Mouse (Mus musculus): ENCODE results near the gene Pex16. TPM values are rescaled to one million over a fixed set of nuclear protein-coding genes. Genes with fewer than 3 reads are reported as not detected.

Gene Pex16
- polyA plus RNA-seq, 1 experiment from 2014 or later = 18.6 TPM

DNA sequence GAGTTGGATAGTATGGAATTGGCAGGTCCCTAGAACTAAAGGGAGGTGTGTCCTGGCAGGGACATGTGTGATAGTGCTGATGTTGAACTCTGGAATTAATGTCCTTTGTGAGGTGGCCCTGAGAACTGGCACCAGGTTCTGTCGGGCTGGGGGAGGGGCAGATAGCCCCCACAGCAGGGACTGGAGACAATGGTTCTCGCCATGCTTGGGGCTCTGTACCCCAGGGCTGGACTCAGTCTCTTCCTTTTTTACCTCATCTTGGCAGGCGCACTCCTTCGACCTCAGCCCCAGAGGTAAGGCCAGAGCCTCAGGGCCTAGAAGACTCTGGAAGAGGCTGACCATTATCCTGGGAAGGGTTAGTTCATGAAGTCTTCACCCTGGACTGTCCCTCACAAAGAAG, 8.3 kb downstream of the Pex16 start:
- 83% methylated on average over 4 of the region's 4 CpGs for WGBS

DNA sequence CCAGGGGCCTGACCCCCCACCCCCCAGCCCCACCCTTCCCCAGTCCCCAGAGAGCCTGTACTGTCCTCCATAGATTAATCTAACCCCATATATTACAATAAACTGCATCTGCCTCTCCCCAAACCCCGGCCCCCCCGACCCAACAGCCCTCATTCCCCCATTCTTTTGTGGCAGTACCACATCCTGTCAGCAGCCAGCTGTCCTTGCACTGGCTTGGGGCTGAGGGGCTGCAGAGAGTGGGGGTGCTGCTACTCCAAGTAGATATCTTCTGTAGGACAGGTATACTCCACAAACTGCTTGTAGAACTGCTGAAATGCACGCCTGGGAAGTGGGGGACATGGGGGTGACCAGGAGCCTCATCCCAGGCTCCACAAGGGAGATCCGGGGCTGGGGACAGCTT, 9.6 kb downstream of the Pex16 start:
- WGBS = 80% methylated on average over 4 of the region's 4 CpGs
- no peak for ATAC-seq (ENCODE audit: low FRiP score, low read depth)

More for the DNA sequence above, 8.3 kb downstream of the Pex16 start:
- Histone ChIP-seq H3K4me2 (replicated peaks) (no peak overlapping the region), H3K4me1 (peaks cover 3% of the 10 kb centered on the region; the same call in 1 of the 2 replicates), H3K36me3 (peaks cover 94% of the 10 kb centered on the region), H3K9me3 (no peaks in the 10 kb centered on the region), H3K4me3 (no peak overlapping the region), H3K27me3 (no peaks in the 10 kb centered on the region), H3K27ac (no peak overlapping the region), H3K9ac (no peak overlapping the region)
- ATAC-seq (ENCODE audit: low FRiP score, low read depth) = no peak

DNA sequence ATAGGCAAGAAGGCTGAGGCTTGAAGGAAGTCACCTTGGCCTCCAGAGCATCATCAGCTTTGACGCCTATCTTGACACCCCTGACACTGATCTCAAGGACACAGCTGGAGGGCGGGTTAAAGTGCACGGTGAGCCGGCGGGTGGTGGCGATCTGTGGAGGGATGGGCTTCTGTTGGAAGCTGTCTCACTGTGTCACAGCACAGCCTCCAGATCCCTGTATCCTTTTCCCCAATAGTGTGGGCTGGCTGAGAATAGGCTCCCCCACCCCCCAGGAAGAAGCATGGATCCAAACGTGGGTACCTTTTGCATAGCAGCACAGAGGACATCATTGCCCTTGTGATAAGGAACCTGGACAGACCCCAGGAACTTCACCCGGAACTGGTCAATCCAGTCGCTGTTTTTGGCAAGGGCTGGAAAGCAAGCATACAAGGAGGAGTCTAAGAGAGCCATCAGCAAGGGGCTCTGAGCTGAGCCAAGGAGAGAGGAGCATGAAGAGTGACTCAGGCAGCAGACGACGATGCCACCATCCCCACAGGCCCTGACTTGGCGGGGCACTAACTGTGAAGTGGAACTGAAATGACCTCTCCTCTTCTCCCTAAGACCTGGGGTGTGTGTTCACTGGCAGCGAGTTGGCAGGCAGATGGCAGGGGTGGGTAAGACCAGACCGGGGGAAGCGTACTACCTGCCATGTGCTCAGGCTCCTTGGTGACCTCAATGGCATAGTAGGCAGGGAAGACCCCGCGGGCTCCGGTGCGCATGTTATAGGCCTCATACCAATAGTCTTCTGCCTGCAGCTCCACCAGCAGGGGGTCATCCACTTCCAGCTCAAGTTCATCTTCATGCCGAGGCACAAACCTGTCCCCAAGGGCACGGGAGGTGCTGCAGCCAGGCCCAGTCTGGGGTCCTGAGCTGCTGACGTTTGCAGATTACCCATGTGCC, 10.9 kb downstream of the Pex16 start:
- Histone ChIP-seq H3K36me3 (peaks cover 69% of the 10 kb centered on the region), H3K27me3 (no peaks in the 10 kb centered on the region), H3K27ac (no peak overlapping the region), H3K9ac (no peak overlapping the region), H3K4me2 (replicated peaks) (no peak overlapping the region), H3K4me1 (peaks cover 22% of the 10 kb centered on the region), H3K4me3 (no peak overlapping the region), H3K9me3 (no peaks in the 10 kb centered on the region)
- ATAC-seq (ENCODE audit: low FRiP score, low read depth) = no peak
- WGBS = 84% methylated on average over 22 of the region's 22 CpGs

More for the DNA sequence above, 9.6 kb downstream of the Pex16 start:
- Histone ChIP-seq H3K9ac (no peak overlapping the region), H3K27ac (no peak overlapping the region), H3K4me1 (peaks cover 14% of the 10 kb centered on the region), H3K36me3 (peaks cover 82% of the 10 kb centered on the region), H3K4me2 (replicated peaks) (no peak overlapping the region), H3K27me3 (no peaks in the 10 kb centered on the region), H3K4me3 (no peak overlapping the region), H3K9me3 (no peaks in the 10 kb centered on the region)

DNA sequence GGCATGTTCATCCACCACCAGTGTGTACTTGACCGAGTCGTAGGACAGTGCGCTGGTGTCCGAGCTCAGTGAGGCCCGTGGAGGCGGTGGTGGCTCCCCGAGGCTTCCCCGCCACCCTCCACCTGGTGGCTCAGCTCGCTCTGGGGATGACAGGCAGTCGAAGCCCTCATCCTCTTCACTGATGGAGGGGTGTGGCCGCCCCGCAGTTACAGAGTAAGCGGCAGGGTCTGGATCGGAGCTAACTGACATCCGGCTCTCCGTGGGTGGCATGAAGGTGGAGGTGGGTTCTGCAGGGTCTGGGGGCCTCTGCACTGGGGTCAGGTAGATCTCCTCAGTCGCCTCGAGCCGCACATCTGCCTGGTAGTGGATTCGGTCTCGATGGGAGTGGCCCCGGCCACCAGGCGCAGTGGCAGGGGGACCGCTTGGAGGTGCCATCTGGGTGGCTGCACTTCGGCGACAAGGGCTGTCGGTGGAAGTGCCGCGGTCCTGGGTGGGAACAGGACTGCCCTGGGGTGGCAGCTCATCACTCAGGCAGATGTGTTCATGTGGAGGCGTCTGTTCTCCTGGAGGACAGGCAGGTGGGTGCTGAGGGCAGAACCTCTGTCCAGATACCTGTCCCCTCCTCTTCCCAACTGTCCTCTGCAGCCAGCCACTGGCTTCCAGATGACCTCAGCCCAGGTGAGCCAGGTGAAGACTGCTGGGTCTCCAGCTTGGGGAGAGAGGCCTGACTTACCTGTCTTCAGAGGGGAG, 12.5 kb downstream of the Pex16 start:
- 89% methylated on average over 30 of the region's 30 CpGs for WGBS
- H3K4me3 ChIP-seq = no peak overlapping the region
- H3K27me3 ChIP-seq = no peaks in the 10 kb centered on the region
- H3K4me2 ChIP-seq (replicated peaks) = no peak overlapping the region
- no peaks in the 10 kb centered on the region for H3K9me3 ChIP-seq
- ATAC-seq (ENCODE audit: low FRiP score, low read depth) = no peak
- H3K4me1 ChIP-seq = peaks cover 36% of the 10 kb centered on the region
- no peak overlapping the region for H3K9ac ChIP-seq
- no peak overlapping the region for H3K27ac ChIP-seq
- peaks cover 53% of the 10 kb centered on the region for H3K36me3 ChIP-seq

DNA sequence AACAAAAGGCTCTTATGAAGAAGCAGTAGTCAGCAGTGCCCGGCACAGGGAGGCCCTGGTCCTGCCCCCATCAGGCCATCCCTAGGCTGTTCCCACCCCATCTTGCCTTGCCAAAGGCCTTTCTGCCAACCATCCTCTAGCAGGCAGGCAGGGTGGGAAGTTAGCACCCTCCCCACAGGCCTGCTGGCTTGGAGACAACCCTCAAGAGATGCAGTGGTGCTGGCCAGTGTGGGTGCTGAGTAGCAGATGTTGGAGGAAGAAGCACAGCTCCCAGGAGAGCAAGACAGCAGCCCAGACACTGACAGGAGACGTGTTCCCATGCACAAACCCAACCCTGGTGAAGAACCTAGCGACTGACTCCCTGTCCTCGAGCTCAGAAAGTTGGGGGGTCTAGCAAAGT, 13.2 kb downstream of the Pex16 start:
- Histone ChIP-seq H3K4me3 (peak overlapping the region; percentile 73), H3K4me2 (replicated peaks) (peak overlapping the region; percentile 91), H3K9me3 (no peaks in the 10 kb centered on the region), H3K27ac (no peak overlapping the region), H3K27me3 (no peaks in the 10 kb centered on the region), H3K4me1 (peaks cover 42% of the 10 kb centered on the region), H3K9ac (peak overlapping the region; percentile 80; the same call in 1 of the 2 replicates), H3K36me3 (peaks cover 47% of the 10 kb centered on the region)
- no peak for ATAC-seq (ENCODE audit: low FRiP score, low read depth)
- WGBS = 88% methylated on average over 4 of the region's 4 CpGs

DNA sequence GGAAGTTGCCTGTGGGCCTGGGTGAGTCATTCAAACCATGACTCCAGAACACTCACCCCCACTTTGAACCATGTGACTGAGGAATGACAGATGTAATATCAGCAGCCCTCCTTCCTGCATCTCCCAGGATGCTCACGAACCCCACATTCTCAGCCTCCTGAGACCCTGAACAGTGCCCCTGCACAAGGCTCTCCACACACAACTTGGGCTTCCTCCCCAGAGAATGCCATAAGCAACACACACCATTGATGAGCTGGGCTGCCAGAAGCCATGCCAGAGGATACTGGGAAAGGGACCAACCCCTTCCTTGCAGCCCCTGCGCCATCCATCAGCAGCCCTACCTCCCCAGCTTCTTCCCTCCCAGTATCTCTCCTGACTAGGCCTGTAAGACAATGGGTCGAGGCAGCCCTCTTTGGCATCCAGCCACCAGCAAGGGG, 13.6 kb downstream of the Pex16 start:
- no peaks in the 10 kb centered on the region for H3K27me3 ChIP-seq
- no peak for ATAC-seq (ENCODE audit: low FRiP score, low read depth)
- H3K36me3 ChIP-seq = peaks cover 42% of the 10 kb centered on the region
- 59% methylated on average over 3 of the region's 3 CpGs for WGBS
- H3K9ac ChIP-seq = peak overlapping the region; percentile 80
- peak overlapping the region; percentile 91 for H3K4me2 ChIP-seq (replicated peaks)
- H3K27ac ChIP-seq = no peak overlapping the region; the same call in 1 of the 2 replicates
- peak overlapping the region; percentile 73 for H3K4me3 ChIP-seq
- peaks cover 47% of the 10 kb centered on the region for H3K4me1 ChIP-seq
- H3K9me3 ChIP-seq = no peaks in the 10 kb centered on the region

DNA sequence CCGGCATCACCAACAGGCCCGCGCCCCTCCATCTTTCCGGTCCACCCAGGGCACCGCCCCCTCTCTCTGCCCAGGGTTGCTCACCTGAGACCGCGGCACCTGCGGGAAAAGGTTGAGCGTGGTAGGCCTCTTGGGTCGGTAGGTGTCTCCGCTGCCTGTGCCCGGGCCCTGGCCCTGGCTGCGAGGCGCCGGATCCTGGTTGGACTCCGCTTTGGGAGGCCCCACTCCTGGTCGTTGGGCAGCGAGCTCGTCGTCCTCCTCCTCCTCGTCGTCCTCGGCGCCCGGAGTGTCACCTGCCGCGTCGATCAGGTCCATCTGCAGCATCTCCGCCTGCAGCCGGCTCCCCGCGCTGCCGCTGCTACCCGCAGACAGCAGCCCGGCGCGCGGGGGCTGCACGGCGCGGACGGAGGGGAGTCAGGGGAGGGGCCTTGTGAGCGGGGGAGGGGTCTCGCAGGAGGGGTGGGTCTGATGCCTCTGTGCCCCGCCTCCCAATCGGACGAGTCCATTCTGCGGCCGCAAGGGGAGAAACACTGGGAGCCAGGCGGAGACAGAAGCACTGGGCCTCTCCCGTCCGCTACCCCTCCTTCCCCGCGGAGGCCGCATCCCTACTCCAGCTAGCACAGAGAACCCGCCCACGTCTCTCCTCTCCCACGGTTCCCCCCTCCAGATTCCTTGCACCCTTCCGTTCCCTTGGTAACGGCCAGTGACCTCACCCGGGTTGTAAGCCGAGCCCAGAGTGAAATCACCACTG, 14.6 kb downstream of the Pex16 start:
- peak overlapping the region; percentile 91 for H3K4me2 ChIP-seq (replicated peaks)
- 1% methylated on average over 62 of the region's 62 CpGs for WGBS
- H3K36me3 ChIP-seq = peaks cover 34% of the 10 kb centered on the region
- H3K27ac ChIP-seq = peak overlapping the region; percentile 82; the same call in 1 of the 2 replicates
- ATAC-seq (ENCODE audit: low FRiP score, low read depth) = peak; percentile 90
- peak overlapping the region; percentile 80 for H3K9ac ChIP-seq
- H3K4me1 ChIP-seq = peaks cover 49% of the 10 kb centered on the region
- no peaks in the 10 kb centered on the region for H3K27me3 ChIP-seq
- peak overlapping the region; percentile 73 for H3K4me3 ChIP-seq
- H3K9me3 ChIP-seq = no peaks in the 10 kb centered on the region

DNA sequence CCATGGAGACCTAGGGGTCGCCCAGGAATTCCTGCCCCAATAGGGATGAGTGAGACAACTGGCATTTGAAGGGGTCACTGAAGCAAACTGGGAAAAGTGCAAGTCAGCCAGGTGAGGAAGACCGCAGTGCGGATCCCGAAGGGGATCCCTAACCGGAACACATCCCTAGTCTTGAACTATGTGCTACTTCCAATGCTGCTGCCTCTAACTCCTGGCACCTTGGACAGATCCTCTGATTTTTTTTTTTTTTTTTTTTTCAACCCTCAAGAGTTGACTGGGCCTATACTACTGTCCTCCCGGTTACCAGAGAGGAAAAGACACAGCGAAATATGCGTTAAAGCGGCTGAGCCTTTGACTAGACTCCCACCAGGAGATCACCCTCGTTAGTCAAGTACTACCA, 15.2 kb downstream of the Pex16 start:
- Histone ChIP-seq H3K4me2 (replicated peaks) (peak overlapping the region; percentile 91), H3K4me3 (peak overlapping the region; percentile 73), H3K9ac (no peak overlapping the region), H3K4me1 (peaks cover 49% of the 10 kb centered on the region), H3K27me3 (no peaks in the 10 kb centered on the region), H3K9me3 (no peaks in the 10 kb centered on the region), H3K36me3 (peaks cover 28% of the 10 kb centered on the region), H3K27ac (peak overlapping the region; percentile 82; the same call in 1 of the 2 replicates)
- 3% methylated on average over 10 of the region's 10 CpGs for WGBS
- peak; percentile 38; the same call in 1 of the 2 replicates for ATAC-seq (ENCODE audit: low FRiP score, low read depth)

DNA sequence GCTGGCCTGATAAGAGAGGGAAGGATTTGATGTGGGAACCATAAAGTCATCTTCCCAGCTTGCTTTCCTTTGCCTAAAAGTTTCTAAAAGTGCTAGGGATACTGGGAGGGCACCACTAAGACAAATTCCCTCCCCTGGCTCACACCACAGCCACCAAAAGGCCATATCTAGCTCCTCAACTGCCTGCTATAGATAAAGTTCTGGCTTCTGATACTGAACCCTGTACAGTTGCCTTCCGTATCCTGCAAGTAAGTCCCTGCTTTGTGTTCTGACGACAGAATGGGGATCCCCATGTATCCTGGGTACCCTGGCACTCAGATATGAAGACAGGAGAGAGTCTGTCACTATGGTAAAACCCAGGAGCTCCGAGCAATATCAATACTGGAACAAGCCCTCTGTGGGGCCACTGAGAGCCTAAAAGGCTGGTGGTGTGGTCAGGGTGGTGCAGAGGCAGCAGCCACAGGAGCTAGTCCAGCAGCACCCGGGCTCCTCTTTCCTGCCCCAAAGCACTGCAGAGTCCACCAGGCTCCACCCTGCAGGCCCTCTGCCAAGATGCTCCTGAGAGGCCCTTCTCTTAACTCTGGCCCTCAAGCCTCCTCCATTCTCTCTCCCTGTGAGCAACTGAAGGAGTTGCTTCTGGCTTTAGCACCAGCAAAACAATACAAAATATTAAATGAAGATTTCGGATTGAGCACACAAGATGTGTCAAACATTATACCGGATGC, 15.9 kb downstream of the Pex16 start:
- peaks cover 49% of the 10 kb centered on the region for H3K4me1 ChIP-seq
- no peak overlapping the region for H3K27ac ChIP-seq
- no peaks in the 10 kb centered on the region for H3K27me3 ChIP-seq
- 0 out of 2 replicates have a peak overlapping the region, but pooled peaks have one; percentile 73 for H3K4me3 ChIP-seq
- 80% methylated on average over 6 of the region's 6 CpGs for WGBS
- H3K9ac ChIP-seq = no peak overlapping the region
- peaks cover 21% of the 10 kb centered on the region for H3K36me3 ChIP-seq
- no peak for ATAC-seq (ENCODE audit: low FRiP score, low read depth)
- no peaks in the 10 kb centered on the region for H3K9me3 ChIP-seq
- peak overlapping the region; percentile 91; the same call in 1 of the 2 replicates for H3K4me2 ChIP-seq (replicated peaks)

DNA sequence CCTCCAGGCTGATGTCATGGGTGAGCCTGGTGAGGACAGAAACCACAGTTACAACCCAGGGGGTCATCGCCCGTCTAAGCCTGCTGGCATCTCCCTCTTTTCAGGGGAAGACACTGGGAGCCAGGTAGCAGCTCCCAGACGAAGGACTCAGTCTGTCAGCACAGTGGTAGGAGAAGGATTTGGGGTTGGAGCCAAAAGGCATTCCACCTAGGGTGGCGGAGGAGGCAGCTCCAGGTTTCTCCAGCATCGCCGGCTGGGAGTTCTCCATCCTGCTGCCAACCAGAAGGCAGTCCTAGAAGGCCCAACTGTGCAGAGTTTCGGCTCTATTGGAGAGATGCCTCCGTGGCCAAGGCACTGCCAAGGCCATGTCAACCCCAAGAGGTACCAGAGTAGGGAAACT, 16.6 kb downstream of the Pex16 start:
- Histone ChIP-seq H3K27ac (no peak overlapping the region), H3K9me3 (no peaks in the 10 kb centered on the region), H3K4me2 (replicated peaks) (peak overlapping the region; percentile 73), H3K9ac (no peak overlapping the region), H3K4me1 (peaks cover 49% of the 10 kb centered on the region), H3K4me3 (no peak overlapping the region), H3K27me3 (no peaks in the 10 kb centered on the region), H3K36me3 (peaks cover 13% of the 10 kb centered on the region)
- ATAC-seq (ENCODE audit: low FRiP score, low read depth) = no peak
- 86% methylated on average over 8 of the region's 8 CpGs for WGBS

DNA sequence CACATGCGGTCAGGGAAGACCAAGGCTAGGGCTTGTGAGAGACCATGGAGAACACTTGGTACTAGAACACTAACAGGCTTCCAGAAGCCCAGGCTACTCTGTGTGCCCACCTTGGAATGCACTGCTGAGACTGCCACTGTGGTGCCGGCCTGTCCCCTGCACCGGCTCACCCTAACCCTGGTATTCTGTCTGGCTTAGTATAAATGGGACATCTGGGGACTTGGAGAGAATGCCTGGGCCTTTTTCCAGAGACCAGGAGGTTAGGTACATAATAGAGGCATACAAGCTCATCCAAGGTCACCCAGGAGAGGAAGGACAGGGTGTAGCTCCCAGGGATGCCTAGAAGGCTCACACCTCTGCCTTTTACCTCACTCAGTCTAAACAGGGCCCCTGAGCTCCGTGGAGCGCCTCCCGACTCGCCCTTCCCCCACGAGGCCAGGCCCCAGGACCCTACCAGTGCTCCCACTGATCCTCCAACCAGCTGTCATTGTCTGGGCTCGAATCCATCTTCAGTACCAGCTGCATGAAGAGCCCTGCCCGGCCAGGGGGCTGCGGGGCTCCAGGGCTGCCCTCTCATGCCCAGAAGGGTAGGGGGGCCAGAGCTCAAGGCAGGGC, 17.3 kb downstream of the Pex16 start:
- 18% methylated on average over 11 of the region's 11 CpGs for WGBS
- H3K4me1 ChIP-seq = peaks cover 49% of the 10 kb centered on the region

More for the DNA sequence above, 17.3 kb downstream of the Pex16 start:
- Histone ChIP-seq H3K27me3 (no peaks in the 10 kb centered on the region), H3K9ac (peak overlapping the region; percentile 62), H3K36me3 (peaks cover 6% of the 10 kb centered on the region), H3K27ac (peak overlapping the region; percentile 86), H3K4me3 (peak overlapping the region; percentile 46), H3K4me2 (replicated peaks) (peak overlapping the region; percentile 73), H3K9me3 (no peaks in the 10 kb centered on the region)
- no peak for ATAC-seq (ENCODE audit: low FRiP score, low read depth)
